Mouse (Mus musculus) layer of hippocampus, adult 8-10 months (tissue): ENCODE data around the gene Olfr1145. TPM values are rescaled to one million over a fixed set of nuclear protein-coding genes. Genes with fewer than 3 reads are reported as not detected.

Experiments
- DNase-seq, 2 experiments: peaks; one replicate each; pipeline ENCODE4 v3.0.0; 2022; ENCODE audit warnings: low spot score in 2 of 2
- total RNA-seq, 4 experiments: library from RNA; stranded (reverse); gene quantifications; 2 replicates each; pipeline ENCODE4 v1.2.4; 2022

The Olfr1145 gene
- not detected for total RNA-seq

GRCm38 (mm10) chr2:87809522-87809921, at the start of gene Olfr1145:
Gene Olfr1145, plus strand, starts transcription at chr2:87809822.
- no peak for DNase-seq

GRCm38 (mm10) chr2:87776143-87776542, 33.5 kb upstream of the Olfr1145 start:
- no peak for DNase-seq

GRCm38 (mm10) chr2:87779183-87779582, 30.4 kb upstream of the Olfr1145 start, which contains the start of gene Olfr152:
Gene Olfr152, plus strand, starts transcription at chr2:87779483.
- no peak for DNase-seq

- DNase-seq, result no peak
These were observed 9.3 kb upstream of the Olfr1145 start, which contains the start of gene Olfr1143 for GRCm38 (mm10) chr2:87800292-87800691. Gene Olfr1143, plus strand, starts transcription at chr2:87800592.

- no peak for DNase-seq
These were observed 20.6 kb downstream of the Olfr1145 start, which contains the start of gene Olfr1148 for GRCm38 (mm10) chr2:87830233-87830632. Gene Olfr1148, plus strand, starts transcription at chr2:87830533.

GRCm38 (mm10) chr2:87843693-87844092, 34.1 kb downstream of the Olfr1145 start, which contains the start of gene Olfr1150-ps1:
Gene Olfr1150-ps1, plus strand, starts transcription at chr2:87843993.
- no peak for DNase-seq

GRCm38 (mm10) chr2:87855562-87855961, 45.9 kb downstream of the Olfr1145 start, which contains the start of gene Olfr1151:
Gene Olfr1151, plus strand, starts transcription at chr2:87855862.
- no peak for DNase-seq

Other genes with a start within 250 kb of the Olfr1145 start
- not detected for gene Olfr1129, start 235.9 kb upstream of the Olfr1145 start, total RNA-seq
- not detected for gene Olfr1130, start 203.6 kb upstream of the Olfr1145 start, total RNA-seq
- gene Olfr1131, start 182.7 kb upstream of the Olfr1145 start, total RNA-seq, result not detected
- gene Olfr1132, start 172.3 kb upstream of the Olfr1145 start, total RNA-seq, result not detected
- not detected for gene Olfr1133, start 162.4 kb upstream of the Olfr1145 start, total RNA-seq
- gene Olfr1134, start 151.4 kb upstream of the Olfr1145 start, total RNA-seq, result not detected
- gene Olfr1135, start 136.2 kb upstream of the Olfr1145 start, total RNA-seq, result not detected
- gene Olfr1136, start 115.9 kb upstream of the Olfr1145 start, total RNA-seq, result not detected
- gene Olfr1137, start 96.6 kb upstream of the Olfr1145 start, total RNA-seq, result not detected
- gene Olfr1138, start 69.8 kb upstream of the Olfr1145 start, total RNA-seq, result not detected
- gene Olfr1140, start 66.1 kb upstream of the Olfr1145 start, total RNA-seq, result not detected
- gene Olfr1141, start 55.8 kb upstream of the Olfr1145 start, total RNA-seq, result not detected
- not detected for gene Olfr152, start 30.3 kb upstream of the Olfr1145 start, total RNA-seq
- gene Olfr1143, start 9.2 kb upstream of the Olfr1145 start, total RNA-seq, result not detected
- not detected for gene Olfr1148, start 20.7 kb downstream of the Olfr1145 start, total RNA-seq
- not detected for gene Olfr1150-ps1, start 34.2 kb downstream of the Olfr1145 start, total RNA-seq
- not detected for gene Olfr1151, start 46.0 kb downstream of the Olfr1145 start, total RNA-seq
- not detected for gene Olfr1152, start 56.7 kb downstream of the Olfr1145 start, total RNA-seq
- not detected for gene Olfr1153, start 85.1 kb downstream of the Olfr1145 start, total RNA-seq
- not detected for gene Olfr1154, start 95.3 kb downstream of the Olfr1145 start, total RNA-seq
- gene Olfr1155, start 135.3 kb downstream of the Olfr1145 start, total RNA-seq, result not detected
- gene Olfr1156, start 143.3 kb downstream of the Olfr1145 start, total RNA-seq, result not detected
- not detected for gene Olfr1157, start 158.5 kb downstream of the Olfr1145 start, total RNA-seq
- not detected for gene Olfr74, start 164.8 kb downstream of the Olfr1145 start, total RNA-seq
- gene Olfr1158, start 180.3 kb downstream of the Olfr1145 start, total RNA-seq, result not detected
- not detected for gene Olfr1160, start 198.4 kb downstream of the Olfr1145 start, total RNA-seq
- gene Olfr1161, start 213.0 kb downstream of the Olfr1145 start, total RNA-seq, result not detected
- not detected for gene Olfr73, start 227.9 kb downstream of the Olfr1145 start, total RNA-seq
- gene Olfr1162, start 241.3 kb downstream of the Olfr1145 start, total RNA-seq, result not detected